Mouse (Mus musculus) megakaryocyte, adult 5-6 weeks (primary cell): Measurements from ENCODE around the gene Olfr1120. TPM values are rescaled to one million over a fixed set of nuclear protein-coding genes. Genes with fewer than 3 reads are reported as not detected.
"Not testable (repeated sequence)": the region's sequence is repeated elsewhere in the genome, so short reads cannot be mapped to it uniquely, and the experiment has no call there.

Experiments used
- ATAC-seq: 2 replicates; pipeline ENCODE4 v1.8.0; 2016; ENCODE audit warnings: mild to moderate bottlenecking, inconsistent platforms; ENCODE audit not compliant: poor library complexity, severe bottlenecking
- total RNA-seq, 2 experiments: library from RNA; stranded (forward) in 1 of 2; stranded (reverse) in 1 of 2; fragments of 153-499, 151-499 nt in 1 of 2; fragments of 221-1000, 200-1000 nt in 1 of 2; gene quantifications; 2 replicates each; pipeline versions ENCODE4 v1.2.3 to v1.2.4; 2015 to 2017

The Olfr1120 gene
- not detected in 2 replicates for total RNA-seq (2015)
- total RNA-seq (2017), result not detected in 2 replicates

- ATAC-seq, result no peak
These were observed at the start of gene Olfr1120 for GRCm38 (mm10) chr2:87354515-87354914. TSS of gene Olfr1120 (plus strand) at chr2:87354815.

GRCm38 (mm10) chr2:87307281-87307680 lies 47.3 kb upstream of the Olfr1120 start, which contains the start of gene Olfr1118:
TSS of gene Olfr1118 (plus strand) at chr2:87307581.
- no peak for ATAC-seq

- ATAC-seq, result not testable (repeated sequence)
These were observed 5.5 kb downstream of the Olfr1120 start for GRCm38 (mm10) chr2:87360121-87360520.

GRCm38 (mm10) chr2:87369595-87369994 lies 15.0 kb downstream of the Olfr1120 start, which contains the start of gene Olfr1121:
TSS of gene Olfr1121 (plus strand) at chr2:87369895.
- no peak for ATAC-seq

- no peak for ATAC-seq
These were observed 17.1 kb downstream of the Olfr1120 start for GRCm38 (mm10) chr2:87371726-87372125.

GRCm38 (mm10) chr2:87383935-87384334 lies 29.3 kb downstream of the Olfr1120 start:
- ATAC-seq, result no peak

GRCm38 (mm10) chr2:87385549-87385948 lies 30.9 kb downstream of the Olfr1120 start, which contains the start of gene Olfr1122:
TSS of gene Olfr1122 (plus strand) at chr2:87385849.
- ATAC-seq, result no peak

GRCm38 (mm10) chr2:87393605-87394004 lies 39.0 kb downstream of the Olfr1120 start:
- ATAC-seq, result not testable (repeated sequence)

- not testable (repeated sequence) for ATAC-seq
These were observed 40.1 kb downstream of the Olfr1120 start for GRCm38 (mm10) chr2:87394686-87395085.

Other genes starting within 250 kb of the Olfr1120 start
- not detected in 2 replicates for gene Olfr259, start 240.2 kb upstream of the Olfr1120 start, total RNA-seq (2015)
- not detected in 2 replicates for gene Olfr259, start 240.2 kb upstream of the Olfr1120 start, total RNA-seq (2017)
- gene Olfr1110, start 214.5 kb upstream of the Olfr1120 start, total RNA-seq (2015), result not detected in 2 replicates
- not detected in 2 replicates for gene Olfr1110, start 214.5 kb upstream of the Olfr1120 start, total RNA-seq (2017)
- gene Olfr1111, start 202.2 kb upstream of the Olfr1120 start, total RNA-seq (2015), result not detected in 2 replicates
- gene Olfr1111, start 202.2 kb upstream of the Olfr1120 start, total RNA-seq (2017), result not detected in 2 replicates
- gene Olfr1112, start 167.0 kb upstream of the Olfr1120 start, total RNA-seq (2015), result not detected in 2 replicates
- not detected in 2 replicates for gene Olfr1112, start 167.0 kb upstream of the Olfr1120 start, total RNA-seq (2017)
- not detected in 2 replicates for gene Olfr1113, start 145.8 kb upstream of the Olfr1120 start, total RNA-seq (2015)
- not detected in 2 replicates for gene Olfr1113, start 145.8 kb upstream of the Olfr1120 start, total RNA-seq (2017)
- gene Olfr1115, start 106.8 kb upstream of the Olfr1120 start, total RNA-seq (2015), result not detected in 2 replicates
- gene Olfr1115, start 106.8 kb upstream of the Olfr1120 start, total RNA-seq (2017), result not detected in 2 replicates
- gene Olfr1116, start 87.3 kb upstream of the Olfr1120 start, total RNA-seq (2015), result not detected in 2 replicates
- gene Olfr1116, start 87.3 kb upstream of the Olfr1120 start, total RNA-seq (2017), result not detected in 2 replicates
- not detected in 2 replicates for gene Olfr1118, start 47.2 kb upstream of the Olfr1120 start, total RNA-seq (2015)
- 0.04 TPM in 1 of 2 replicates, not detected in the other for gene Olfr1118, start 47.2 kb upstream of the Olfr1120 start, total RNA-seq (2017)
- not detected in 2 replicates for gene Olfr1121, start 15.1 kb downstream of the Olfr1120 start, total RNA-seq (2015)
- not detected in 2 replicates for gene Olfr1121, start 15.1 kb downstream of the Olfr1120 start, total RNA-seq (2017)
- gene Olfr1122, start 31.0 kb downstream of the Olfr1120 start, total RNA-seq (2015), result 0.02 TPM in 1 of 2 replicates, not detected in the other
- not detected in 2 replicates for gene Olfr1122, start 31.0 kb downstream of the Olfr1120 start, total RNA-seq (2017)
- gene Olfr1123, start 61.8 kb downstream of the Olfr1120 start, total RNA-seq (2015), result not detected in 2 replicates
- gene Olfr1123, start 61.8 kb downstream of the Olfr1120 start, total RNA-seq (2017), result not detected in 2 replicates
- gene Olfr1124, start 75.5 kb downstream of the Olfr1120 start, total RNA-seq (2015), result not detected in 2 replicates
- gene Olfr1124, start 75.5 kb downstream of the Olfr1120 start, total RNA-seq (2017), result not detected in 2 replicates
- not detected in 2 replicates for gene Olfr1126, start 99.1 kb downstream of the Olfr1120 start, total RNA-seq (2015)
- gene Olfr1126, start 99.1 kb downstream of the Olfr1120 start, total RNA-seq (2017), result not detected in 2 replicates
- gene Pramel7, start 142.3 kb downstream of the Olfr1120 start, total RNA-seq (2015), result not detected in 2 replicates
- not detected in 2 replicates for gene Pramel7, start 142.3 kb downstream of the Olfr1120 start, total RNA-seq (2017)
- not detected in 2 replicates for gene Pramel6, start 151.8 kb downstream of the Olfr1120 start, total RNA-seq (2015)
- gene Pramel6, start 151.8 kb downstream of the Olfr1120 start, total RNA-seq (2017), result not detected in 2 replicates
- not detected in 2 replicates for gene Olfr153, start 177.0 kb downstream of the Olfr1120 start, total RNA-seq (2015)
- not detected in 2 replicates for gene Olfr153, start 177.0 kb downstream of the Olfr1120 start, total RNA-seq (2017)
- not detected in 2 replicates for gene Olfr1128, start 190.7 kb downstream of the Olfr1120 start, total RNA-seq (2015)
- gene Olfr1128, start 190.7 kb downstream of the Olfr1120 start, total RNA-seq (2017), result not detected in 2 replicates
- gene Olfr1129, start 219.1 kb downstream of the Olfr1120 start, total RNA-seq (2015), result not detected in 2 replicates
- gene Olfr1129, start 219.1 kb downstream of the Olfr1120 start, total RNA-seq (2017), result not detected in 2 replicates